Mouse (Mus musculus) heart, postnatal 4 days (tissue): Measurements from ENCODE around the gene Sept5. TPM values are rescaled to one million over a fixed set of nuclear protein-coding genes. Genes with fewer than 3 reads are reported as not detected.

Experiments
- DNase-seq: peaks from one replicate; pipeline ENCODE4 v3.0.0; 2021
- total RNA-seq, 2 experiments: library from RNA; stranded (reverse); gene quantifications; 2 replicates each; pipeline ENCODE4 v1.2.3; 2021

Sept5 gene
- total RNA-seq: 10 to 100 TPM; 10.4 to 15.2 TPM

- peak; percentile 82 for DNase-seq
Observed at GRCm38 (mm10) chr16:18629390-18630231, at the start of gene Sept5. TSS of gene Sept5 (minus strand) at chr16:18629954.

- no peak for DNase-seq
Observed at GRCm38 (mm10) chr16:18679112-18679511, 49.4 kb upstream of the Sept5 start.

- DNase-seq: peak; percentile 81
Observed at GRCm38 (mm10) chr16:18677746-18678679, 48.3 kb upstream of the Sept5 start.

GRCm38 (mm10) chr16:18673005-18673404, 43.3 kb upstream of the Sept5 start:
- DNase-seq: no peak

- no peak for DNase-seq
Observed at GRCm38 (mm10) chr16:18672027-18672426, 42.3 kb upstream of the Sept5 start.

GRCm38 (mm10) chr16:18669914-18670313, 40.2 kb upstream of the Sept5 start:
- no peak for DNase-seq

- no peak for DNase-seq
Observed at GRCm38 (mm10) chr16:18658597-18658996, 28.8 kb upstream of the Sept5 start.

- no peak for DNase-seq
Observed at GRCm38 (mm10) chr16:18655372-18656098, 25.8 kb upstream of the Sept5 start.

GRCm38 (mm10) chr16:18653290-18654160, 23.8 kb upstream of the Sept5 start:
- no peak for DNase-seq

- no peak for DNase-seq
Observed at GRCm38 (mm10) chr16:18649126-18649525, 19.4 kb upstream of the Sept5 start.

GRCm38 (mm10) chr16:18645329-18645728, 15.6 kb upstream of the Sept5 start:
- DNase-seq: no peak

- no peak for DNase-seq
Observed at GRCm38 (mm10) chr16:18644485-18644884, 14.7 kb upstream of the Sept5 start.

GRCm38 (mm10) chr16:18643406-18643998, 13.7 kb upstream of the Sept5 start:
- no peak for DNase-seq

- DNase-seq: no peak
Observed at GRCm38 (mm10) chr16:18642897-18643296, 13.1 kb upstream of the Sept5 start.

GRCm38 (mm10) chr16:18642291-18642690, 12.5 kb upstream of the Sept5 start:
- peak; percentile 16 for DNase-seq

- no peak for DNase-seq
Observed at GRCm38 (mm10) chr16:18639382-18639929, 9.7 kb upstream of the Sept5 start.

GRCm38 (mm10) chr16:18638396-18638795, 8.6 kb upstream of the Sept5 start:
- no peak for DNase-seq

- DNase-seq: no peak
Observed at GRCm38 (mm10) chr16:18636804-18637203, 7.0 kb upstream of the Sept5 start.

GRCm38 (mm10) chr16:18636401-18636800, 6.6 kb upstream of the Sept5 start:
- no peak for DNase-seq

- no peak for DNase-seq
Observed at GRCm38 (mm10) chr16:18633333-18633732, 3.6 kb upstream of the Sept5 start.

- no peak for DNase-seq
Observed at GRCm38 (mm10) chr16:18632816-18633215, 3.1 kb upstream of the Sept5 start.
